Mouse (Mus musculus) liver, embryonic 11.5 days (tissue): ENCODE data around the gene Moxd1. TPM values are rescaled to one million over a fixed set of nuclear protein-coding genes. Genes with fewer than 3 reads are reported as not detected.

Source experiments
- ATAC-seq: fragments of 200-750 bp; cut with Nextera tagmentation; replicated peaks from 2 replicates; pipeline ENCODE4 v1.8.0; 2017; ENCODE audit warnings: moderate number of reproducible peaks, mild to moderate bottlenecking, moderate TSS enrichment, moderate library complexity; ENCODE audit not compliant: low FRiP score
- DNase-seq: peaks from one replicate; pipeline ENCODE4 v3.0.0-alpha.2; 2017; ENCODE audit warnings: low spot score
- H3K27ac ChIP-seq: fragments of 300-500 bp; sonication (generic); 2 replicates; pipeline ENCODE4 v1.5.1; 2014; ENCODE audit warnings: mild to moderate bottlenecking, low read depth, low read length, control low read depth
- H3K27me3 ChIP-seq: fragments of 300-500 bp; sonication (generic); replicated peaks from 2 replicates; pipeline ENCODE4 v1.6.1; 2014; ENCODE audit warnings: low read length, mixed read lengths; ENCODE audit not compliant: control insufficient read depth, insufficient read depth
- H3K36me3 ChIP-seq: fragments of 300-500 bp; sonication (generic); 2 replicates; pipeline ENCODE4 v1.6.1; 2014; ENCODE audit warnings: mild to moderate bottlenecking, low read length, moderate library complexity, mixed read lengths; ENCODE audit not compliant: control insufficient read depth, insufficient read depth
- H3K4me1 ChIP-seq: fragments of 300-500 bp; sonication (generic); replicated peaks from 2 replicates; pipeline ENCODE4 v1.6.1; 2014; ENCODE audit warnings: low read length, mixed read lengths; ENCODE audit not compliant: control insufficient read depth, insufficient read depth
- H3K4me2 ChIP-seq: fragments of 300-500 bp; sonication (generic); 2 replicates; pipeline ENCODE4 v1.6.1; 2014; ENCODE audit warnings: mild to moderate bottlenecking, control low read depth, moderate library complexity
- H3K4me3 ChIP-seq: fragments of 300-500 bp; sonication (generic); 2 replicates; pipeline ENCODE4 v1.5.1; 2014; ENCODE audit warnings: low read depth, low read length, control low read depth
- H3K9ac ChIP-seq: fragments of 300-500 bp; sonication (generic); 2 replicates; pipeline ENCODE4 v1.6.1; 2014; ENCODE audit warnings: low read depth, low read length, control low read depth
- H3K9me3 ChIP-seq: fragments of 300-500 bp; sonication (generic); 2 replicates; pipeline ENCODE4 v1.6.1; 2016; ENCODE audit warnings: low read length, inconsistent platforms, mixed read lengths; ENCODE audit not compliant: control insufficient read depth
- WGBS: fragments of 180-500 bp; shearing (Covaris S2); extraction: QIAGEN DNeasy Blood & Tissue Kit; methylation state at CpG from one replicate; pipeline ENCODE4 v1.1.7; 2014; 5-methylcytosine and 5-hydroxymethylcytosine counted together
- polyA plus RNA-seq: library from polyadenylated mRNA; unstranded; fragments of >200 nt; fragmentation: Nextera tagmentation; extraction: Ambion mirVana; gene quantifications from 2 replicates; pipeline ENCODE4 v1.2.1, GENCODE M21; 2014

The Moxd1 gene
- polyA plus RNA-seq, 1 experiment from 2014 or later, result 2.3 TPM

GRCm38 (mm10) chr10:24258150-24258549 lies 34.8 kb downstream of the Moxd1 start:
- H3K27me3 ChIP-seq, result no peaks in the 10 kb centered on the region
- ATAC-seq (no peak), DNase-seq (no peak)
- no peak overlapping the region for H3K4me3 ChIP-seq
- H3K9me3 ChIP-seq, result no peaks in the 10 kb centered on the region
- H3K27ac ChIP-seq, result no peak overlapping the region
- 59% methylated on average over 7 of the region's 7 CpGs for WGBS
- H3K36me3 ChIP-seq, result no peaks in the 10 kb centered on the region
- H3K4me2 ChIP-seq, result no peak overlapping the region
- H3K9ac ChIP-seq, result no peak overlapping the region
- no peaks in the 10 kb centered on the region for H3K4me1 ChIP-seq

- DNase-seq, result no peak
- Histone ChIP-seq H3K9me3 (no peaks in the 10 kb centered on the region), H3K27ac (no peak overlapping the region), H3K4me1 (no peaks in the 10 kb centered on the region), H3K9ac (no peak overlapping the region), H3K27me3 (no peaks in the 10 kb centered on the region), H3K4me2 (no peak overlapping the region), H3K4me3 (no peak overlapping the region), H3K36me3 (no peaks in the 10 kb centered on the region)
- ATAC-seq, result no peak
- 83% methylated on average over 3 of the region's 3 CpGs for WGBS
Measured at GRCm38 (mm10) chr10:24258885-24259284, 35.6 kb downstream of the Moxd1 start.

GRCm38 (mm10) chr10:24259794-24260590 lies 36.7 kb downstream of the Moxd1 start:
- DNase-seq, result no peak

GRCm38 (mm10) chr10:24267520-24267919 lies 44.2 kb downstream of the Moxd1 start:
- no peak for ATAC-seq
- Histone ChIP-seq H3K9ac (no peak overlapping the region), H3K9me3 (no peaks in the 10 kb centered on the region), H3K36me3 (no peaks in the 10 kb centered on the region), H3K27me3 (no peaks in the 10 kb centered on the region), H3K4me3 (no peak overlapping the region), H3K4me2 (no peak overlapping the region), H3K4me1 (no peaks in the 10 kb centered on the region), H3K27ac (no peak overlapping the region)
- WGBS, result 68% methylated on average over 2 of the region's 2 CpGs
- DNase-seq, result no peak

More at GRCm38 (mm10) chr10:24259794-24260590, 36.7 kb downstream of the Moxd1 start:
- Histone ChIP-seq H3K27me3 (no peaks in the 10 kb centered on the region), H3K27ac (no peak overlapping the region), H3K4me1 (no peaks in the 10 kb centered on the region), H3K36me3 (no peaks in the 10 kb centered on the region), H3K4me3 (no peak overlapping the region), H3K4me2 (no peak overlapping the region), H3K9me3 (no peaks in the 10 kb centered on the region), H3K9ac (no peak overlapping the region)
- WGBS, result 80% methylated on average over 5 of the region's 5 CpGs
- ATAC-seq, result no peak

- Histone ChIP-seq H3K27ac (no peak overlapping the region), H3K4me1 (no peaks in the 10 kb centered on the region), H3K4me2 (no peak overlapping the region), H3K9ac (no peak overlapping the region), H3K36me3 (no peaks in the 10 kb centered on the region), H3K27me3 (no peaks in the 10 kb centered on the region), H3K4me3 (no peak overlapping the region), H3K9me3 (no peaks in the 10 kb centered on the region)
- no peak for ATAC-seq
- WGBS, result 67% methylated on average over 6 of the region's 6 CpGs
- no peak for DNase-seq
Measured at GRCm38 (mm10) chr10:24271077-24271637, 47.8 kb downstream of the Moxd1 start.

- no peak overlapping the region for H3K9ac ChIP-seq
- DNase-seq (no peak), ATAC-seq (no peak)
- no peaks in the 10 kb centered on the region for H3K27me3 ChIP-seq
- H3K4me3 ChIP-seq, result no peak overlapping the region
- H3K4me1 ChIP-seq, result no peaks in the 10 kb centered on the region
- no peak overlapping the region for H3K27ac ChIP-seq
- H3K4me2 ChIP-seq, result no peak overlapping the region
- H3K36me3 ChIP-seq, result no peaks in the 10 kb centered on the region
- no peaks in the 10 kb centered on the region for H3K9me3 ChIP-seq
- WGBS, result 64% methylated on average over 7 of the region's 7 CpGs
Measured at GRCm38 (mm10) chr10:24276211-24276610, 52.9 kb downstream of the Moxd1 start.

- Histone ChIP-seq H3K27me3 (no peaks in the 10 kb centered on the region), H3K9me3 (no peaks in the 10 kb centered on the region), H3K9ac (no peak overlapping the region), H3K4me1 (no peaks in the 10 kb centered on the region), H3K4me3 (no peak overlapping the region), H3K36me3 (no peaks in the 10 kb centered on the region), H3K27ac (no peak overlapping the region), H3K4me2 (no peak overlapping the region)
- ATAC-seq (no peak), DNase-seq (no peak)
- 57% methylated on average over 5 of the region's 5 CpGs for WGBS
Measured at GRCm38 (mm10) chr10:24282650-24283049, 59.3 kb downstream of the Moxd1 start.

GRCm38 (mm10) chr10:24291611-24292010 lies 68.3 kb downstream of the Moxd1 start:
- no peak for ATAC-seq
- WGBS, result 46% methylated on average over 8 of the region's 8 CpGs
- Histone ChIP-seq H3K27ac (no peak overlapping the region), H3K4me2 (no peak overlapping the region), H3K36me3 (no peaks in the 10 kb centered on the region), H3K4me1 (no peaks in the 10 kb centered on the region), H3K9ac (no peak overlapping the region), H3K9me3 (no peaks in the 10 kb centered on the region), H3K4me3 (no peak overlapping the region), H3K27me3 (no peaks in the 10 kb centered on the region)
- no peak for DNase-seq

- Histone ChIP-seq H3K4me2 (no peak overlapping the region), H3K9me3 (no peaks in the 10 kb centered on the region), H3K4me3 (no peak overlapping the region), H3K4me1 (no peaks in the 10 kb centered on the region), H3K27ac (no peak overlapping the region), H3K36me3 (no peaks in the 10 kb centered on the region), H3K27me3 (no peaks in the 10 kb centered on the region), H3K9ac (no peak overlapping the region)
- DNase-seq, result no peak
- no peak for ATAC-seq
- 89% methylated on average over 1 of the region's 1 CpGs for WGBS
Measured at GRCm38 (mm10) chr10:24292671-24293070, 69.4 kb downstream of the Moxd1 start.
